Mouse (Mus musculus) brain, embryonic 14.5 days (tissue): ENCODE data around the gene Adora1.

Source experiments
- CTCF ChIP-seq: fragments of 200-500 bp; IDR thresholded peaks from 2 replicates; pipeline ENCODE4 v1.5.1; 2012; ENCODE audit warnings: inconsistent platforms, mild to moderate bottlenecking, moderate library complexity, borderline replicate concordance; ENCODE audit not compliant: insufficient read depth, insufficient read length; ENCODE audit errors: extremely low read depth
- POLR2A ChIP-seq: fragments of 200-500 bp; IDR thresholded peaks from 2 replicates; pipeline ENCODE4 v1.6.1; 2012; ENCODE audit warnings: mild to moderate bottlenecking, inconsistent platforms, borderline replicate concordance; ENCODE audit not compliant: poor library complexity, insufficient read depth, insufficient read length, severe bottlenecking; ENCODE audit errors: extremely low read depth

DNA sequence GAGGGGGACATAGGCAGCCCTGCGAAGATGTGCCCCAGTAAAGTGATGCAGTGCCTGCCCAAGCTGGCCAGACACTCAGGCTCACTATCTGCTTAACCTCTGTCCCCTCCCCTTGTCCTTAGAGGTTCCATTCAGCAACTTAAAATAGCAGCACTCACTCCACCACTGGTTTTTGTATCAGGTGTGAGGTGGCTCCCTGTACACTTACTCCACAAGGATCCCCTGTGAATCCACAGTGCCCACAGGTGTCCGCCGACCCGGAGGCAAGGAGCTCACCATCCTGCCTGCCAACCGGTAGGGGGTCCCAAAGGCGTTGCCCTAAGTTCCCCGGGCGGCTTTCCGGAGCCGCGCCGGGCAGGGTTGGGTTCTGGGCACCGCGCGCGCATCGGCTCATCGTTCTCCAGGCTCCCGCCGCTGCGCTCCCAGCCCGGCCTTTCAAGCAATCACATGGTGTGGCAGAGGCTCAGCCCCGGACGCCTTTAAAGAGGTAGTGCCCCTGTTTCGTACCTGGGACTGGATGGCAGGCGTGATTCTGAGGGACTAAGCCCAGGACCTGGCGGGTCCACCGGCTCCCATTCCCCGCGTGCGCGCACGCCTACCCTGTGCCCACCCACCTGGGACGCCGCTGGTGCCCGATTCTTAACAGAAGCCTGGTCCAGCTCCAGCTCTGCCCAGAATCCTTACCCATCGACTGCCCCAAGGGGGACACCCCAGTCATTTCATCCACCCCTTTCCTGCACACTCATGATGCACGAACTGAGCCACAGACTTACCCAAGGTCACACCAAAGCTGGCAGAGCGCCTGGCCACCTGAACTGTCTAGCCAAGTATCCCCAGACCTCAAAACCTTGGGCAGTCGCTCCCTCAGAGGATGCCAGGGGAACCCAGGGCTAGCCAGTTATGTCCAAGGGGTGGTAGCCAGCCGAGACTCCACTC is 508 bp downstream of the Adora1 start:
- TF ChIP-seq POLR2A (no peak), CTCF (no peak)
